Mouse (Mus musculus) mesoderm, embryonic 11.5 days (tissue): ENCODE results near the gene Rhot2.
"Not testable (repeated sequence)": the region's sequence is repeated elsewhere in the genome, so short reads cannot be mapped to it uniquely, and the experiment has no call there.

ENCODE experiments used
- DNase-seq: peaks from one replicate; pipeline ENCODE4 v3.0.0-alpha.2; 2012; ENCODE audit warnings: low read depth, low spot score

Rhot2 gene

DNA sequence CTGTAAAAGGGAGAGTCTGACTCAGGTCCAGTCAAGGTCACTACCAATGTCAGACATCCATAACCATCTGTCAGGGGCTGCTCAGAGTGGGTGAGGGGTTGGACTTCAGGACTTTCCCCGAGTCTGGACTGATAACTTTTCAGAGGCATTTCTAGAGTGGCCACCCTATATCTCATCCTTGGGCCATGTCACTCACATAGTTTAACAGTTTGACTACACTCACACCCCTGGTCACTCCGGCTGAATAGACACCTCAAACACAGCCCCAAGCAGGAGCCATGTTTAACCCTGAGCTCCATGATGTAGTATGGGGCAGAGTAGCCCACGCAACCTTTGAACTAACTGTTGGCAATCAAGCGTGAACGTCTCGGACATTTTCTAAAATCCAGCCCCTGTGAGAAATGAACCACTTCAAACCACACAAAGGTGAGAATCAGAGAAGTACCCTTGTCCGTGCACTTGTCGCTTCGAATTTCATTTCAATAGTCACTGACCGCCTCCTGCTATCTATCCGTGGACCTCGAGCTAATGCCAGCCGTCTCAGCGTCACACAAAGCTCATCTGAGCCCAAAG is 29.6 kb upstream of the Rhot2 start:
- no peak for DNase-seq

DNA sequence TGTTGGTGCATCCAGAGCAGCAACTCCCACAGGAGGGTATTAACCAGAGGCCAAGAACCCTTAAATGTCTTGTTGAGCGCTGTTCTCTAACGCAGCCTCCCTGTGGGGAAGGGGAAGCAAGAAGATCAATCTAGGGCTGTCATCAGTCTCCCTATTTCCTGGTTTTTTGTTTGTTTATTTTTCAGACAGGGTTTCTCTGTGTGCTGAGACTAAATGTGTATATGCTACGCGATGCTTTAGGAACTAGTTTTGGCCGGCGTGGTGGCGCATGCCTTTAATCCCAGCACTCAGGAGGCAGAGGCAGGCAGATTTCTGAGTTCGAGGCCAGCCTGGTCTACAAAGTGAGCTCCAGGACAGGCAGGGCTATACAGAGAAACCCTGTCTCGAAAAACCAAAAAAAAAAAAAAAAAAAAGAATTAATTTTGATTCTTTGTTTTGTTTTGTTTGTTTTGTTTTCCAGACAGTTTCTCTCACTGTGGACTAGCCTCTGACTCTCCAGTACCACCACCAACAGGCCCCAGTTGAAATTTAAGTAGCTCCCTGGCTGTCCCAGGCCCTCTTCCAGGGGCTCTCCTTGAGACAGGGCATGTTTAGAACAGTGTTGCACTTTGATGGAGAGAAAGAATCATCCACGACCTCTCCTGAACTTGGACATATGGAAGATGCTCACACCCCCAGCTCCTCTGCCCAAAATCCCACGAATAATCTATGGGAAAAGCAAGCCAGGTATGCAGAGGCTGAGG is 28.9 kb upstream of the Rhot2 start:
- no peak for DNase-seq

GRCm38 (mm10) chr17:25872676-25873075 is 28.0 kb upstream of the Rhot2 start:
- no peak for DNase-seq

DNA sequence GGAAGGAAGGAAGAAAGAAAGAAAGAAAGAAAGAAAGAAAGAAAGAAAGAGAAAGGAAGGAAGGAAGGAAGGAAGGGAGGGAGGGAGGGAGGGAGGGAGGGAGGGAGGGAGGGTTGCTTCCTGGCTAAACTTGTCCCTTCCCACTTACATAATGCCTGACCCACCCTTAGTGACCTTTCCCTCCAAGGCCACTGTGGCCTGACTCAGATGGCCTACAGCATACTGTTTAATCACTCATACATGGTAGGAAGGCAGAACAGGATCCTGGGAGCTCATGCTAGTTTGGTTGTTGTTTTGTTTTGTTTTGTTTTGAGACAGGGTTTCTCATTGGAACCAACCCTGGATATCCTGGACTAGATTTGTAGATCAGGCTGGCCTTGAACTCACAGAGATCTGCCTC is 26.9 kb upstream of the Rhot2 start:
- DNase-seq = not testable (repeated sequence)

GRCm38 (mm10) chr17:25869954-25870353 is 25.3 kb upstream of the Rhot2 start:
- no peak for DNase-seq

DNA sequence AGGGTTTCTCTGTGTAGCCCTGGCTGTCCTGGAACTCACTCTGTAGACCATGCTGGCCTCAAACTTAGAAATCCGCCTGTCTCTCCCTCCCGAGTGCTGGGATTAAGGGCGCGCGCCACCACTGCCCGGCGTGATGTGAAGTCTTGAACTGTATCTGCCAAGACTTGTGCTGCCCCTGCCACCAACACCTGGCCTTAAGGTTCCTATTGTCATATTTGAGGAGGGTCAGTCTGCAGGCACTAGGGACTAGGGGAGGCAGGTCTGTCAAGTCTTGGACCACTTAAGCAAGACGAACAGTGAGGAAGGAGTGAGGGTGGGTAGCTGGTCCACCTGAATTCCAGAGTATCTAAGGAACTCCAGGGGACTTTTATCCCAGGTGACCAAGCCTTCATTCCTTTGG is 24.8 kb upstream of the Rhot2 start:
- no peak for DNase-seq

- DNase-seq = peak; percentile 71
Observed at GRCm38 (mm10) chr17:25868601-25869191, 24.0 kb upstream of the Rhot2 start, which contains the start of gene Mcrip2. TSS of gene Mcrip2 (minus strand) at chr17:25868764.

DNA sequence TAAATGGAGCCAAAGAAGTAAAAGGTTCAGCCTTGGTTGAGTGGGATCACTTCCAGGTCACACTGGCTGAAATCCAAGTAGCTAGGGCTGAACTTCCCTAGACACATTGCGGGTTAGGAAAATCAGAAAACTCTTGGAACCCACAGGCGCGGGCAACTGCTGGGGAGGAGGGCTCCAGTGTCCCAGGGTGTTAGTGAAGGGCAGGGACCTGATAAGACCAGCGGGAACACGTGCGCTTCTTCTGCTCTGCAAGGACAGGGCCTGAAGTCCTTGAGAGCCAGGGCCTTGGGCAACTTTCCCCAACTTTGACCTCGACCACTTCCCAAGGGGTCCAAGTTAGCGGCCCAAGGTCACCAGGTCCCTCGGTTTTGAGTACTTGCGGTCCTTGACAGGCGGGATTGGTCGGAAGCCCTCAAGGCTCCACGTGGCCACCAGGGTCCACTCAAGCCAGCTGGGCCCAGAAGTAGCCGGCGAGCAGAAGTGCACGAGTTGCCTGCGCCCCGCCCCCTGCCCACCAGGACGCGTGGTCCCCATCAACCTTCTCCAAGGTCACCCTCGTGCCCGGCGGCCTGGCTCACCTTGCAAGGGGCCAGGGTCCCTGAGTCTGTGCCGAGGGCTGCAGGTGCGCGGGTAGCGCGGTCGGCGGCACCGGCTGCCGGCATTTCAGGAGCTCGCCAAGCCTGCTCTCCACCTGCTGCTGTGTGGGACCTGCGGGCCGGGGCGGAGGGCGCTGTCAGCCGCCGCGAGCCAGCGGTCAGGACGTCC is 23.4 kb upstream of the Rhot2 start:
- DNase-seq = peak; percentile 45

- no peak for DNase-seq
Observed at GRCm38 (mm10) chr17:25867509-25867835, 22.8 kb upstream of the Rhot2 start.

- DNase-seq = no peak
Observed at GRCm38 (mm10) chr17:25866172-25866571, 21.5 kb upstream of the Rhot2 start.

DNA sequence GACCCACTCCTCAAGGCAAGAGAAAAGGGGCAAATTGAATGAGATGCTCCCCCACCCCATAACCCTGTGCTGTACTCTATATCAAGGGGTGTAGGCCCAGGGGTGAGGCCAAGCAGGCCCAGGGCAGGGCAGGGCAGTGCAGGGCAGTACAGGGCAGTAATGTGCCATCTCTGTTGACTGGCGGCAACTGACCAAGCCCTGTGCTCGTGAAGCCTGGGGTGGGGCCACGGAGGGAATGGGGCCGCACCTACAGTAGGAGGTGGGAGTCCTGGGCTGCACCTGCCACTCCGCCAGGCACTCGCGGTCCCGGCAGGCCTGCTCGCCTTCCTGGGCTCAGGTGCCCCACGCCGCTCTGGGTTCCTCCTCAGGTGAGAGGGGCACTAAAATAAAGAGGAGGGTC is 20.6 kb upstream of the Rhot2 start:
- no peak for DNase-seq

DNA sequence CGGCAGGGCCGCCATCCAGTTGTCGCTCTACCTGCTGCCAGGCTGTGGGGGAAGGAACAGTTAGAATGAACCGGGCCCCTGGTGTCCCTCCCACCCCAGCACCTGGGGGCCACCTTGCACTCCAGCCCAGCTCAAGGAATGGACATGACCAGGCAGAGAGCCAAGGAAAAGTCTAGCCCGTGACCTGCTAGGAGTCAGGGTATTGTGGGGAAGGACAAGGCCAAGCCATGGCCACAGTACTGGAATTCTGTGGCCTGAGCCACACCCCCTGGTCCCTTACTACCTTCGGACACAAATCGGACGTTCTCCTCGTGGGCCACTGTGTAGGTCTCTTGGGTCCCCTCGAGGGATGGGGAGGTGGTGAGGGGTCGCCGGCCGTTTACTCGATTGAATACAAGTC is 19.7 kb upstream of the Rhot2 start:
- DNase-seq = no peak

DNA sequence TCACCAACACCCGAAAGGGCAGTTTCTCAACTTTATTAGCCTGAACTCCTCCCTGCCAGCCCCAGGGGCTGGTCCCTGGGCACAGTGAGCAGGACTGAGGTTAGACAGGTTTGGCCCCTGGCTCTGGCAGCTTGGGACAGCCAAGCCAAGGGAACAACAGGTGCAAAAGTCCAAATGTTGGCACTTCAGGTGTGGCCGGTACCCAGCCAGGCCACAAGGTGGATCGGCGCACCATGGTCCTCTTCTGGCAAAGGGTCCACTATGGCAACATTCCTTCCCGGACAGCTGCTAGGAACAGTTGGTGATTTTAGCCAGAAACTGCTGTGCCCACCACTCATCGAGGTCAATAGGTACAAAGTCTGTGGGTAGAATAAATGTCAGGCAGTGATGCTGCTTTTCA is 19.0 kb upstream of the Rhot2 start:
- DNase-seq = no peak

DNA sequence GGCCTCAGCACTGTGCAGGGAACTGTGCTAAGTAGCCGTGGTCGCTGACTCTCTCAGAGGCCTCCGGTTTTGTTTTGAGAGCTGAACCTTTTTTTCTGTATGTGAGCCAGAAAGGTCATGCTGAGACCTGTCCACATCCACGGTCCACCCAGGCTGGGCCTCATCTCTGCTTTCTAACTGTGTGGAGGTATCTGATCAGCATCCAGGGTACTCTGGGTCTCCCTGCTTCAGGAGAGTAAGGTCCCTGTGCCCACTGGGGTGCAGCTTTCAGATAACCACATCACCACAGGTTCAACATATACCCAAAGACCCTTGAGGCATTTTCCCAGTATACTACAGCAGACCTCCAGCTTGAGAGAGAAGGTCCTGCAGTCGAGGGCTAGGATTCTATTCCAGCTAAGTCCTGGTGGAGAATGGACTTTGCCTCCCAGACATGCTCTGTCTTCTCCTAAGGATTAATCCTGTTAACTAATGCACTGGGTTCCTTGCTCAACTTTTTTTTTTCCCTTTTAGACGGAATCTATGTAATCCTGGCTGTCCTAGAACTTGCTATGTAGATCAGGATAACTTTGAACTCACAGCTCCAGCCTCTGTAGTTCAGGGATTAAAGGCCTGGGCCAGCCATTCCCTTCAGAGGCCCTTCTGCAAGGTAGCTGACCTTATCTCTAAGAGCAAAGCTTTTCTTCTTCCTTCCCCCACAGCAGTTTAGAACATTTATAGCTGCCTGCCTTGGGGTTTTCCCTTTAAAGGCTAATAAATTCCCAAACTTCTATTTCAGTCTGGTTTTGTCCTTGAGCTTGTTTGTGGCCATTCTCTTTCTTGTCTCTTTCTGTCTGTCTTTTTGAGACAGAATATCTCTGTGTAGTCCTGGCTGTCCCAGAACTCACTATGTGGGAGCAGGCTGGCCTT is 17.3 kb upstream of the Rhot2 start:
- DNase-seq = no peak

GRCm38 (mm10) chr17:25860832-25861703 is 16.4 kb upstream of the Rhot2 start, which contains the start of gene Wdr90:
TSS of gene Wdr90 (minus strand) at chr17:25861501.
- DNase-seq = peak; percentile 94

DNA sequence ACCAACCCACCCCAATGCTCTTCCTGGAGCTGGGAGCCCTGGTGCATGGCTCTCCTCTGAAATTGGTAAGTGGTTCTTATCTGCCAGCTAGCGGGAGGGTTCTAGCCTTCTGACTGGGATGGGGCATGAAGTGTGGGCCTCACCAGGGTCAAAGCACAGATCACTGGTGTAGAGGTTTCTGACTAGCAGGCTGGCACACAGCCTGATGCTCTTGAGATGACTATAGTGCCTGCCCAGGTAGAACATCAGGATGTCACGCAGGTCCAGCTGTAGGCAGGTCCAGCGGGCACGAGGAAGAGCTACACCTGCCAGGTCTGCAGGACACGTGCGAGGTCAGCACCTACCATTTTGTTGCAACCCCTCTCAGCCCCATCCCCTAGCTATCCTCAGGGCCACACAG is 15.6 kb upstream of the Rhot2 start:
- DNase-seq = no peak

GRCm38 (mm10) chr17:25843636-25844395 is 835 bp downstream of the Rhot2 start:
- no peak for DNase-seq

DNA sequence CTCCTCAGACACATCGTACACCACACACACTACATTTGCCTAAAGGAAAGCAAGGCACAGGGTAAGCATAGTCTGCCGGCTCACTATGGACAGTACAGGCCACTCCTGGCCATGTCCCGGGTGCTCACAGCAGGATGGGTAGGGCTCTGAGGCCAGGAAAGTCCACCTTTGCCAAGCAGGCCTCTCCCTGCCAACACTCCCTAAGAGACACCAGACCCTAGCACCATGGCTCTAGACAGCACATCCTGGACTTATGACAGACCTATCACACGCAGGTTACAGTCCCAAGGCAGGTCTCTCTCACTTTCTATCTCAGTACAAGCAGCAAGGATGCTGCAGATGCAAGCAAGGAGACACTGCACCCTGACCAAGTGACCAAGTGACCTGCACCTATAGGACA is 1.5 kb downstream of the Rhot2 start:
- DNase-seq = no peak

DNA sequence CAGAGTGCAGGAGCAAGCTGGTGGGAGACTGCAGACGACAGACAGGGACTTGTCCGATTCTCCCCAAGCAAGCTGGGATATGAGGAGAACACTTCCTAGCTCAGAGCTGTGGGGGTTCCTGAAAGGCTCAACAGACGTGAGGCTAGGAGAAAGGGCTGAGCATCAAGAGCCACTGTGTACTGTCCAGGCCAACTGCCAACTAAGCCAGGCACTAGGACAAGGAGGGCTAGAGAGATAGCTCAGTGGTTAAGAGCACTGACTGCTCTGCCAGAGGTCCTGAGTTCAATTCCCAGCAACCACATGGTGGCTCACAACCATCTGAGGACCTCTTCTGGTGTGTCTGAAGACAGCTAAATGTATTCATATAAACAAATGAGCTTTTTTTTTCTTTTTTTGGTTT is 2.1 kb downstream of the Rhot2 start:
- no peak for DNase-seq
